Mouse (Mus musculus) thymus, adult 18-20 months (tissue): ENCODE data around the gene Fkrp.
A peak's percentile ranks its signal among the peaks of the same experiment; 100 is the strongest.

ENCODE experiments used
- DNase-seq, 2 experiments: peaks; one replicate each; pipeline ENCODE4 v3.0.0; 2022; ENCODE audit warnings: mixed read lengths in 2 of 2

The Fkrp gene

GRCm38 (mm10) chr7:16830449-16830848 lies 13.9 kb upstream of the Fkrp start:
- DNase-seq, result no peak

- DNase-seq, result no peak
Observed at GRCm38 (mm10) chr7:16827274-16827673, 10.7 kb upstream of the Fkrp start.

DNA sequence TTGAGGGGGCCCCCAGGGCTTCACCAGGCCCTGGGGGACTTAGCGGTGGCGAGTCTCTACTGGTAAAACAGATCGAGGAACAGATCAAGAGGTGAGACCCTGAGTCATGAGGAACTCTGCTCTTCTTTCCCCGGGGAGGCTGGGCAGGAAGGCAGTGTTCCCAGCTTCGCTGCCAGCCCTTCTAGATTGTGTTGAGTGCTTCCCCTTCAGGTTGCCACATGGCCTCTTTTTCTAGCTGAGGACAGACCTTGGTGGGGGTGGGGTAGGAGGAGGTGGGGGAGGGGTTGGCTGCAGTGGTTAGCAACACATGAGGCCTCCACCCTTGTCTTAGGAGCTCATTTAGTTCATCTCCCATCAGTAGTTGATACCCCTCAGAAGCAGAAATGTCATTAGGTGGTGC lies 10.0 kb upstream of the Fkrp start:
- no peak for DNase-seq

DNA sequence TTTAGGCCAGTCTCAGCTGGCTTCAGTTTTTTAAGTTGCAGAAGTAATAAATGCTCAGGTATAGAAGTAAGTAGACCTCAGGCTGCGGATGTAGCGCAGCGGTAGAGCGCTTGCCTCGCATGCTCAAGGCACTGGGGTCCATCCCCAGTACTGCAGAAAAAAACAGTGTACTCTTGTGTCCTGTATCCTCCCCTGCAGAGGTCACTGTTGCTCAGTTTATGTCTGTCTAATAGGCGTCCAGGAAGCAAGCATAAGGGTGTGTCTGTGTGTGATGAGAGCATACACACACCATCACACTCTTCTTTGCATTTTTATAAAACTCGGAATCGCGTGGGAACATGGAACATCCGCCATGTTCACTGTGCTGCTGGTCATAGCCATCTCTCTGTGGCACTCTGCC lies 9.3 kb upstream of the Fkrp start:
- DNase-seq, result no peak

- DNase-seq, result no peak
Observed at GRCm38 (mm10) chr7:16823734-16824133, 7.2 kb upstream of the Fkrp start.

DNA sequence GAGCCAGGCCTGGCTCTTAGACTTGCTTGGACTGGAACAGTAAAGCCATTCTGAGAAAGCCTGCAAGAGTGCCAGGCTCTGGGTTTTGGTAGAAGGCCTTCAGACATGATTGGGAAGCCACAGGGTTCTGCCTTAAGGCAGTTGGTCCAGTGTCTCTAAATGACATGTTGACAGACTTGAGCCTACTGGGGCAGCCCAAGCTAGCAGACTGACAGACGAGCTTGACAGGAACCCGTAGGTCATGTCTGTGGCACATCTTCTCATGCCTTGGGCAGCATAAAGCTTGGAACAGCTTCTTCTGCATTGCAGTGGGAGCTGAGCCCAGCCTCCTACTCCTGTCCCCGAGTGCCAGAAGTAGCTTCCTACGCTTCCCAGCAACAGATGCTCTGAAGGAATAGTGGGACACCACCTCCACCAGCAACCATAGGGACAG lies 5.2 kb upstream of the Fkrp start:
- DNase-seq, result no peak

DNA sequence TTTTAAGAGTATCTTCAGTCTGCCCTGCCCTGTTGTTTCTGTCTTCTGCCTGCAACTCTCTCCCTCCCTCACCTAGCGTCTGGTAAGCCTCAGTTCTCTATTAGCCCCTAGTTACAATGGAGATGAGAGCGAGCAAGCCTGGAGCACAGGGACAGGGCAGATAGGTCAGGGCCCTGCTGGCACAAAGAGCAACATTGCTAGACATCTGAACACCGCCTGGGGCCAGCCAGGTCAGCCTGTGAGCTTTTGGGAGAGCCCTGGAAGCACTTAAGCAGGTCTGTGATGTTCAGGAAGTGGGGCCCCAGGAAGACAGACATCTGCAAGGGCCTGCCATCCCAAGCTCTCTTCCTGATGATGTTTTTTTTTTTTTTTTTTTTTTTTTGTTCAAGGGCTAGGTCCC lies 4.6 kb upstream of the Fkrp start:
- DNase-seq, result no peak

GRCm38 (mm10) chr7:16820271-16820763 lies 3.8 kb upstream of the Fkrp start:
- no peak for DNase-seq

DNA sequence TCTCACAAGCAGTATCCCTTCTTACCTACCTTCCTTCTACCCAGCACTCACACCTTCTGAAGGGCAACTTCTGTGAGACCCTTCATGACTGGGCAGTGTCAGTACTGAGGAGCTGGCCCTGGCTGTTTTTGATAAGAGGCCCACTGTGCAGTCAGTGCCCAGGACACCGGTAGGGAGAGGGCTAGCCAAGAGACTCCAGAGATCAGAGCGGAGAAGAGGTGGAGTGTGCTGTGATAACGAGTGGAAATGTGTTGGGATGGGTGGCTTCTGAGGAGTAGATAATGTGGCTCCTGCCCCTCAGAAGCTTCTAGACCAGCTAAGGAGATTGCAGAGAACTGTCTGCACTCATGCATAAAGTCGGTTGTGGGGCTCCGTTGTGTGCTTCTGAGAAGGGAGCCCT lies 3.3 kb upstream of the Fkrp start:
- DNase-seq, result no peak

DNA sequence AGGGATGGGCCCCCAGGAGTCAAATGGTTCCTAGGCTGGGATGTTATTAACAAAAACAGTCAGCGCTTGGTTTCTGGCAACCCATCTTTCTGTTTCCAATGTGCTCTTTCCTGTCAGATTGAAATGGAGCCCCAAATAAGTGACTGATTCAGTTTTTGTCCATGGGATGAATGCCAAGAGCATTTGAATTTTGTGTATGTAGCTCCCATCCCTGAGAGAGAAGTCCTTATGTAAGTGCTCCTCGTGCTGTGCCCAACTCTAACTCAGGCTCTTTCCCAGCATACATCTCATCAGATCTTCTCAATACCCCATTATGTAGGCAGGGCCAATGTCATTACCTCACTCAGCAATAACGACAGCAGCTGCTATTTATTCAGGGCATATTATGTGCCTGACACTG lies 1.2 kb upstream of the Fkrp start:
- no peak for DNase-seq

GRCm38 (mm10) chr7:16816078-16816474 lies 456 bp downstream of the Fkrp start:
- DNase-seq, result peak; percentile 70 to 73

GRCm38 (mm10) chr7:16815351-16815941 lies 1.1 kb downstream of the Fkrp start, which contains the start of gene Strn4:
TSS of gene Strn4 (plus strand) at chr7:16815889.
- no peak for DNase-seq

GRCm38 (mm10) chr7:16812505-16812904 lies 4.0 kb downstream of the Fkrp start:
- no peak for DNase-seq

GRCm38 (mm10) chr7:16811649-16812070 lies 4.9 kb downstream of the Fkrp start:
- no peak for DNase-seq

GRCm38 (mm10) chr7:16810920-16811648 lies 5.4 kb downstream of the Fkrp start:
- no peak for DNase-seq

GRCm38 (mm10) chr7:16810399-16810919 lies 6.1 kb downstream of the Fkrp start:
- DNase-seq, result no peak

- DNase-seq, result no peak
Observed at GRCm38 (mm10) chr7:16809739-16810138, 6.8 kb downstream of the Fkrp start.

GRCm38 (mm10) chr7:16808647-16809046 lies 7.9 kb downstream of the Fkrp start:
- DNase-seq, result no peak

DNA sequence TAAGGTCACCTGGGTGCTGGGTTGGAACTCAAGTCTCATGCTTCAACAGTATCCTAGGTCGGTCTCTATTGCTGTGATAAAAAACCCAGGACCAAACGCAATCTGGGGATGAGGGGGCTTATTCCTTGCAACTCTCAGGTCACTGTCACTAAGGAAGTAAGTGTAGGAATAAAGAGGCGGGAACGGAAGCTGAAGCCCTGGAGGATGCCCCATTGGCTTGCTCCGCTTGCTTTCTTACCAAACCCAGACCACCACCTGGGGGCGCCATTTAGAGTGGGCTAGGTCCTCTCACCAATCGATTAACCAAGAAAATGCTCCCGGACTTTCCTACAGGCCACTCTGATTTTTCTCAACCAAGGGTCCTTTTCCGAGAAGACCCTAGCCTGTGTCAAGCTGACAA lies 8.6 kb downstream of the Fkrp start:
- DNase-seq, result no peak

DNA sequence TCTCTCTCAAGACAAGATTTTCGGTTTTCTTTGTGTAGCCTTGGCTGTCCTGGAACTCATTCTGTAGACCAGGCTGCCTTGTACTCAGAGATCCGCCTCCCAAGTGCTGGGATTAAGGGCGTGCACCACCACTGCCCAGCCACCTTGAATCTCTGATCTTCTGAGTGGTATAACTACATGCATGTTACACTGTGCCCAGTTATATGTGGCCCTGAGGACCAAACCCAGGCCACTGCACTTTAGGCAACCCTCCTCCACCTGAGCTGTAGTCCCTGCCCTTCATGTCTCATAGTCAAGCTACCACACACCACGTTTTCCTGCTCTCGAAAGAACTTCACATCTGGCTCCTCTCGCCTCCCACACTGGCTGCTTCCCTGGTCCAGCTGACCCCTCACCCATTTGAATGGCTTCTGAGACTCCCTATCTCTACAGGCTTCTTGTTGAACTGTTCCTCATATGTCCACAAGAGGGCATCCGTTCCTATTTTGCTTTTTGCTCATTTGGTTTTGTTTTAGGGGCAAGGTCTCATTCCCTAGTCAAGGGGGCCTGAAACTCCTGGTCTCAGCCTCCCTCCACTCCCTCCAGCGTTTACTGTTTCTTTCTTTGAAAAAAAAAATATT lies 12.0 kb downstream of the Fkrp start:
- no peak for DNase-seq

- DNase-seq, result peak in 1 of 2 experiments; percentile 26
Observed at GRCm38 (mm10) chr7:16794886-16795285, 21.6 kb downstream of the Fkrp start.

DNA sequence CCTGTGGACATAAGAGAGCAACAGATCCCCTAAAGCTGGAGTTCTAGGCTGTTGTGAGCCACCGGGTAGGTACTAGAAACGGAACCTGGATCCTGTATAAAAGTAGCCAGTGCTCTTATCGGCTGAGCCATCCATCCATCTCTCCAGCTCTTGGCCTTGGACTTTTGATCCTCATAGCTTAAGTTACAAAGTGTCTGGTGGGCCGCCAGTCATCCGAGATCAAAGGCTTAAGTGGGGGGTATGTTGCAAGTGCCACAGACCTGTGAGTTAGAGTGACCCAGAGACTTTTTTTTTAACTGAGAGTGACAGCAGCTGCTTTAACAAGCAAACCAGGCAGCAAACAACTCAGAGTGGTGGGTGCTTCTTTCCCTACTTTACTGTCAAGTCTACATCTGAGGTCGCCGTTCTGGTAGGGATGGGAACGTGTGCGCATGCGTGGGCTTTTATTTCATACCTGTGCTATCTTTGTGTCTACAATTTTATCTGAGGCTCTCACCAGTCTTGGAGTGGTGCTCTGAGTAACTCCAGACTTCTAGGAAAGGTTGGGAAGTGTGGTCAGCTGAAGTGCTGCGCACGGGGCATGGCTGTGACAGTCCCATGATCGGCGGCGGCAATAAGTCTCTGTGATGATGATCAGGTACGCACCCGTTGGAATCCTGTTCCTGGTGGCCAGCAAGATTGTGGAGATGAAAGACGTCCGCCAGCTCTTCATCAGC lies 23.4 kb downstream of the Fkrp start:
- no peak for DNase-seq

GRCm38 (mm10) chr7:16792316-16792715 lies 24.2 kb downstream of the Fkrp start:
- DNase-seq, result no peak
